Mouse (Mus musculus) brain, embryonic 14.5 days (tissue): Measurements from ENCODE around the gene Wls. TPM values are rescaled to one million over a fixed set of nuclear protein-coding genes. Genes with fewer than 3 reads are reported as not detected.

Source experiments
- DNase-seq: peaks from one replicate; pipeline ENCODE4 v3.0.0-alpha.2; 2011; ENCODE audit warnings: low read depth
- CTCF ChIP-seq: fragments of 200-500 bp; IDR thresholded peaks from 2 replicates; pipeline ENCODE4 v1.5.1; 2012; ENCODE audit warnings: inconsistent platforms, mild to moderate bottlenecking, moderate library complexity, borderline replicate concordance; ENCODE audit not compliant: insufficient read depth, insufficient read length; ENCODE audit errors: extremely low read depth
- POLR2A ChIP-seq: fragments of 200-500 bp; IDR thresholded peaks from 2 replicates; pipeline ENCODE4 v1.6.1; 2012; ENCODE audit warnings: mild to moderate bottlenecking, inconsistent platforms, borderline replicate concordance; ENCODE audit not compliant: poor library complexity, insufficient read depth, insufficient read length, severe bottlenecking; ENCODE audit errors: extremely low read depth
- polyA plus RNA-seq: library from polyadenylated mRNA; depleted of rRNA; stranded (reverse); fragments of >200 nt; gene quantifications from 2 replicates; pipeline ENCODE4 v1.2.3, GENCODE M21; 2012; rRNA removed

Wls gene
- polyA plus RNA-seq, 1 experiment: 56.1 TPM

GRCm38 (mm10) chr3:159878983-159879382 lies 39.5 kb downstream of the Wls start:
- peak; percentile 57 for DNase-seq
- TF ChIP-seq CTCF (no peak), POLR2A (no peak)

- DNase-seq: no peak
- TF ChIP-seq POLR2A (no peak), CTCF (no peak)
Observed at GRCm38 (mm10) chr3:159883325-159883724, 43.9 kb downstream of the Wls start.

GRCm38 (mm10) chr3:159884802-159885201 lies 45.3 kb downstream of the Wls start:
- no peak for DNase-seq
- TF ChIP-seq POLR2A (no peak), CTCF (no peak)

- peak; percentile 95 for DNase-seq
- no peak for TF ChIP-seq POLR2A
- no peak for TF ChIP-seq CTCF
Observed at GRCm38 (mm10) chr3:159885271-159885670, 45.8 kb downstream of the Wls start.

- DNase-seq: peak; percentile 87
- no peak for TF ChIP-seq CTCF
- TF ChIP-seq POLR2A: no peak
Observed at GRCm38 (mm10) chr3:159885781-159886400, 46.4 kb downstream of the Wls start.

GRCm38 (mm10) chr3:159890176-159891056 lies 50.9 kb downstream of the Wls start:
- DNase-seq: no peak
- TF ChIP-seq POLR2A: no peak
- no peak for TF ChIP-seq CTCF

- TF ChIP-seq POLR2A (no peak), CTCF (no peak)
- no peak for DNase-seq
Observed at GRCm38 (mm10) chr3:159891057-159891752, 51.7 kb downstream of the Wls start.

GRCm38 (mm10) chr3:159907329-159907728 lies 67.9 kb downstream of the Wls start:
- DNase-seq: no peak

GRCm38 (mm10) chr3:159917328-159918090 lies 78.0 kb downstream of the Wls start:
- no peak for DNase-seq
- no peak for TF ChIP-seq CTCF
- TF ChIP-seq POLR2A: no peak

More at GRCm38 (mm10) chr3:159907329-159907728, 67.9 kb downstream of the Wls start:
- TF ChIP-seq POLR2A (no peak), CTCF (no peak)

Other genes starting within 250 kb of the Wls start
- gene Rpe65, start 240.5 kb upstream of the Wls start, polyA plus RNA-seq: not detected in 2 replicates